Mouse (Mus musculus): ENCODE measurements at regions not wholly inside any gene's neighbourhood (a gene's known extent, or its start where the extent isn't known, plus 50 kb on each side); places are given as distances from the start of the nearest gene placed in this dataset.

- no peak for DNase-seq (ENCODE audit: low read depth)
Measured at GRCm38 (mm10) chr10:44945205-44945725, 121.7 kb upstream of the Prep start.

DNA sequence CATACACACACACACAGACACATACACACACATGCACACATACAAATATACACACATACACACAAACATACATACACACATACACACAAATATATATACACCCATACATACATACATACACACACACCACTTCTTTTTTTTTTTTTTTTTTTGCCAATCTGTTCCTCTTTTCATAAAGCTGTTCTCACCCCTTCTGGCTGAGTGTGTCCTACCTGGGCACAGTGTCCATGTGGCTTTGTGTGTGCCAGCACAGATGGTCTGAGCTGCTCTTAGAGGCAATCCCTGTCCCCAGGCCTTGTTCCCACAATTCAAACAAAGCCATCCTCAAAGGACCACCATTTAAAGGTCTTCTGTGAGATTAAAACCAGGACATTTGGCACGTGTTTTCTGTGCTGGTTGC lies 127.6 kb upstream of the Prep start:
- no peak for DNase-seq (ENCODE audit: low read depth)

- DNase-seq (ENCODE audit: low read depth) = no peak
Measured at GRCm38 (mm10) chr10:44936976-44937500, 130.0 kb upstream of the Prep start.

DNA sequence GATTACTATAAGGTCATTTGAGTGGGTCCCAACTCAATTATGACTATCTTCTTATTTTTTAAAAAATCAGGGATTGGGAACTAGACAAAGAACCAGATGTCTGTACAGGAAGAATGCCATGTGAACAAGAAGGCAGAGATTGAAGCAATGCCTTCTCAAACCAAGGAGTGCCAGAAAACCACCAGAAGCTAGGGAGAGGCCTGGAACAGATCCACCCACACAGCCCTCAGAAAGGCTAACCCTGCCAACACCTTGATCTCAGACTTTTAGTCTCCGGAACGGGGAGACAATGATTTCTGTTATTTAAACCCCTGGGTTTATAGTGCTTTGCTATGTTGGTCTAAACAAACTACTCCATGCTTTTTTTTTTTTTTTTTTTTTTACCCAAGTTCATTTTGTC lies 136.2 kb upstream of the Prep start:
- no peak for DNase-seq (ENCODE audit: low read depth)

DNA sequence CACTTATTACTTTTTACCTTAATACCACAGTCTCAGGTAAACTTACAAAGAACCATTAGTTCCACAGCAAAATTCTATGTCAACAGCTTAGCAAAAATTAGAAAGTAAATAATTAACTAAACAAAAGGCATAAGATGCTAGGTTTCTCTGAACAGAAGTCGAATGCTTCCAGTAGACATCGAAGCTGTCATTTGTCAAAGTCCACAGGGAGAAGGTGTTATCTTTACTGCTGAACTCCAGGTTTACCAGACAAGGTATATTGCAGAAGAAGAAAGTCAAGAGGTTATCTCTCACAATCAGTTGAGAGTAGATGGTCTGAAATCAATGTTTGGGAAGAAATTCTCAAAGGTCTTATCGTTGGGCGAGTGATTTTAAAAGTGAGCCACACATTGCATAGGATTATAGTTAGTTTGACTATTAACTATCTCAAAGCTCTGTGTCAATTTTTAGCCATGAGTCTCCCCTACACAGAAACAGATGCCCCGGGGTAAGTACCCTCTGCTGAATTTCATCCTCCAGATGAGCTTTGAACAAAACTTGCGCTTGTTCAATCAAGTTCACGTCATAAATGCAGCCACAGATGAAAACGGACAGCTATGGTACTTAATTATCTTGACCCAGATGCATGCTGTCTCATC lies 153.1 kb upstream of the Prep start:
- DNase-seq (ENCODE audit: low read depth) = no peak

- no peak for DNase-seq (ENCODE audit: low read depth)
Measured at GRCm38 (mm10) chr10:44904520-44904919, 162.5 kb upstream of the Prep start.

GRCm38 (mm10) chr10:44901203-44901602 lies 165.8 kb upstream of the Prep start:
- no peak for DNase-seq (ENCODE audit: low read depth)

- no peak for DNase-seq (ENCODE audit: low read depth)
Measured at GRCm38 (mm10) chr10:44892124-44892523, 174.9 kb upstream of the Prep start.

DNA sequence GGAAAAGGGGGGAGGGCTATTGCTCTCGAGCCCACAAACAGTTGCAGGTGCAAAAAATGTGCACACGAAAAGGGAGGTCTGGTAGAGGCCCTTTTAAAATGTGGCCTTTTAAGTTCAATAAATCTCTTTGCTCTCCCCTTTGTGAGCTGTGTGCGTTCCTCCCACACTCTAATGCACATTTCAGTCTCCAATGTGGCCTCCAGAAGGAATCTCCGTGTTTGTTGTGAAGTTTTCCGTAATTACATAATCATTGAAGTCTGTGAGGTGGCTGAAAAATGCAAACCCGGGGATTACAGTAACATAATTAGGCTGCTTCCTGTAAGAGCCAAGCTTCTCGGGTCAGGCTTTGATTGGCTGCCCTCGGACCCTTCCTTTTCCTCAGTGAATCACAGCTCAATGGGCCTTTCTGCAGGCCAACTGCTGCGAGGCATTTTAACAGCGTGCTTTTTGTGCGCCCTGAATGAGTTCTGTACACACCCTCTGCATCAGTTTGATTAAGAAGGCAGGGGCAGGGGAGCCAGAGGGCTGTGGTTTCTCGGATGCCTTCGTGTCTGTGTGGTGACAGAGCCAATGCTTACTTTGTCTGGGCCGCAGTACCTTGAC lies 179.8 kb upstream of the Prep start:
- no peak for DNase-seq (ENCODE audit: low read depth)

DNA sequence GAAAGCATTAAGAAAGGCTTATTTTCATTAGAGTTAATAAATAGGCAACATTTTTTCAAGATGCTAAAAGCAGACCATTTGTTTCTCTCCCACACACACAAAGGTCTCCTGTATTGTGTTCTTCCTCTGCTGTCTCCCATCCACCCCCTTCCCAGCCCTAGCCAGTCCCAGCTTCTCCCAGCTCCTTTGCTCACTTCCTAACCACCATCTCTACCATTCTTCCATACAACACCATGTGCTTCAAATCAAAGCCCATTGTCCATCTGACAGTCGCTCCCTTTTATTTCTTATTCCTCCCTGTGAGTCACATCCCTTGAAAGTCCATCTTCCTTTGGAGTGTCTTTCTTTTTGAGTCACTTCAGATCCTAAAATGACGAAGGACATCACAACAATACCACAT lies 185.0 kb upstream of the Prep start:
- no peak for DNase-seq (ENCODE audit: low read depth)

GRCm38 (mm10) chr10:44877076-44877663 lies 189.8 kb upstream of the Prep start:
- no peak for DNase-seq (ENCODE audit: low read depth)

DNA sequence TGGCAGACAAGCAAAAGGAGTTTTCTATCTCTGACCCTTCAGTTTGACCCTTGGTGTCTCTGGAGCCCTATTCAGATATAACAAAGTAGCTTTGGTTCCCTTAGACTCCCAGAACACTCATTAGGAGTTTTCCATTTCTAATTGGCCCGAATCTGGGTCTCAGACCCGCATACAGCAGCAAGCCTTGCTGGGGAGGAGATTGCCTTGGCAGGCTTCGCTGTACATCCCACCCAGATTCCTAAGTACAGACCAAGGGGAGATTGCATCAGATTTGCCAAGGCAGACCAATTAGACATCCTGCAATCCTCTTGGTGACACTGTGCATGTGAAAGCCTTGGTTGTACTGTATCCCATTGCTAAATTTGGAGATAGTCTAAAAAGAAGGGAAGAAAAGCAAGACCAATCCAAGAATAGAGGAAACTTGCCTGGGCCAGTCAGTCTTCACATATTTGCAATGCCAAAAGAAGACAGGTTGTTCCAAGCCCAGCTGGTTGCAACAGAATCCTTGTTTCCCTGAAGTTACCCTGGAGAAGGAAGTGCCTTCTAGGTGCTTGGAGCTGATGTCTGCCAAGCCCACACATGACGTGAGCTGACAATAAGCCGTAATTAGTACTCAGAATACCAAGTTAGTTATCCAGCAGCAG lies 193.2 kb upstream of the Prep start:
- no peak for DNase-seq (ENCODE audit: low read depth)

DNA sequence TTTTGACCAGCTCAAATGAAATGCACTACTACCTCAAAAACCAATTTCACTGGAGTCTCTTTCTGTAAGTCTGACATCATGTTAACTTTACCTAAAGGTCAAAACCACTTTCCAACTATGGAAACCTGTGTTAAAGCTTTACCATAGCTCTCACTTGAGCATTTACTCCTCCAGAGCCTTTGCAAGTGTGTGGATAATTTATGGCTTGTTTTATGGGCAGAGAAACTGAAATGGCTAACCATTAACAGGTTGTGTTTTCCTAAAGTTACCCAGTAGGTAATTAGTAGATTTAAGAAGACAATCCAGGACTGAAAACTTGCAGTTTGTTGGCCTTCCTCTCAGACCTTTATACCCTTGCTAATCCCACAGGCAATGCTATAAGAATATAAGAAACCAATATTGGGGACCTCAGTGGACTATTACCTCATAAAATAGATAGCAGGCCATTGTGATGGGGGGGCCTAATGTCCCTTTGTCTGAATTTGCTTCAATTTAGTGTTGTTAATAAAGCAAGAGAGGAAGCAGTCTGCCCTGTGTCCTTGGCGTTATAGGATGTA lies 202.7 kb upstream of the Prep start:
- DNase-seq (ENCODE audit: low read depth) = no peak

DNA sequence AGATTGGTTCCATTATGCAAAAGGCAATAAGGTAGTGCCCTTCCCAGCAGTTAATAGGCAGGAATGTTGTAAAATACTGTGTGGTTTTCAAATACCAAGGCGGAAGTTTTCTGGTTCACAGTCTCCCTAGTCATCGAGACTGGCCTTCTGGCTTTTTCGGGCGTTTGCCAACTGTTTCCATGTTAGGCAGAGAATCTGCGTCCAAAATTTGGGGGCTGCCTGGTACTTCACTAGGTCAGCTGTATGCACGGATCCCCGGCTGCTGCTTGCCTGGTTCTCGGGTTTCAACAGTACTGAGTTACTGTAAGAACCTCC lies 204.7 kb upstream of the Prep start:
- no peak for DNase-seq (ENCODE audit: low read depth)

DNA sequence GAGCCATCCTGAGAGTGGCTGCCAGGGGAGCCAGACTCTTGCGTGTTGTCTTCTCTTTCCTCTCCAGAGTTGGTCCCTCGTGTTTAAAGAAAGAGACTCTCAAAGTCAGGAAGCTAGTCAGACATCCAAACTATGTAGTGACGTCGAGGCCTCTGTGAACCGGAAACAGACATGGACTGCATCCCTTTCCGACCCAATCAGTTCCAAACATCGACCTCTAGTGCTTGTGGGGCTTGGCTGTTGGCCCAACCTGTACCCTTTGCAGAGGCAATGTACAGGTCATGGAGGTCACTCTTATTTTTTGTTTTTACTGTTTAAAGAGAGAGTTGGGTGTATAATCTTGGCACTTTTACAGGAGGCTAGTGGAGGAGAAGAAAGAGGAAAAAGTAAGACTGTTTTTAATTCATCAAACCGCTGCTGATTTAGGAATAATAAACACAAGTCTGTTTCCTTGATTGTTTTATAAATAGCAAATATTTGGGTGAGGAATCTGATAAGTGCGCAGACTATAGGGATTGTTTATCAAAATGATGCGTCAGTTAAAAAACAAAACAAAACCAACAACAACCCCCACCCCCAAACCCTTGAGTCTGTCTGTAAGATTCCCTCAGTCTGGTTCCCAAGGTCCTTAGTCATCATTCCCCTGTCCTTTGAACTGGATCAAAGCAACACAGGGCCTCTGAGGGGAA lies 205.2 kb upstream of the Prep start:
- DNase-seq (ENCODE audit: low read depth) = no peak

DNA sequence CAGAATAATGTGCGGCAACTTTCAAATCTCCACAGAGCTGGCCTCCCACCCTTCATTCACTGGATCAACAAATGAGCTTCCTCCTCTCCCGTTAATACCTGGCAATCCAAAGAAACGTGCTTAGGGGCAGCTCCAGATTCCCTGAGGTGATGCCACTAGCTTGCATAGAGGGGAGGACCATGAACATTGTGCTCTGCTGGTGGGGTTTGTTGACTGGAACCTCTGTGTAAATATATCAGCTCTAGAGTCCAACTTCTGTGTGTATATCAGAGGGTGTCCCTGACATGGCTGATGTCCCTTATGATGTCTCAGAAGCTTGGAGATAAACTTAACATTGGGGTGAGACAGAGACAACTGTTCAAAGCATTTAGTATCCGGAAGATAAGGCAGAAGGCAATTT lies 209.6 kb upstream of the Prep start:
- DNase-seq (ENCODE audit: low read depth) = no peak

- no peak for DNase-seq (ENCODE audit: low read depth)
Measured at GRCm38 (mm10) chr10:44854109-44854508, 212.9 kb upstream of the Prep start.

- DNase-seq (ENCODE audit: low read depth) = no peak
Measured at GRCm38 (mm10) chr10:44849016-44849415, 218.0 kb upstream of the Prep start.

GRCm38 (mm10) chr10:44846765-44847164 lies 220.2 kb upstream of the Prep start:
- no peak for DNase-seq (ENCODE audit: low read depth)

DNA sequence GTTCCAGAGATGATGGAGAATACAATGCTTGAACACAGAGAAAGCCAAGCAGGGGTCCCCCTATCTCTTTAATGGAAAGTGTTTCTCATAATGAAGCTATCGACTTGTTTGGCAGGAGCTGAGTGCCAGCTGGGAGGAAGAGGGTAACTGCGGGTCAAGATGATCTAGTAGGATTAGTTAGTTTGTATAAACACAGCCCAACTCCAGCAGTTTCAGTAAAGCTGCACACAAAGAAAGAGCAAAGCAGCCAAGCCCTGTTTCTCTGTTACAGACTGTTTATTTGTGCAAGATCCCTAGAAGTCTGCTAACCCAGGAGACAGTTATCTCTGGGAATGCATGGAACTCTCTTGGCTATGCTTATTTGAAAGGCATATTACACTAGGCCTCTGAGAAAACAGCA lies 220.9 kb upstream of the Prep start:
- DNase-seq (ENCODE audit: low read depth) = no peak

GRCm38 (mm10) chr10:44840449-44840848 lies 226.6 kb upstream of the Prep start:
- peak; percentile 7 for DNase-seq (ENCODE audit: low read depth)

- no peak for DNase-seq (ENCODE audit: low read depth)
Measured at GRCm38 (mm10) chr10:44832455-44832854, 234.5 kb upstream of the Prep start.
